Mouse (Mus musculus) testis, adult 2 months (tissue): Measurements from ENCODE around the gene Ivns1abp. TPM values are rescaled to one million over a fixed set of nuclear protein-coding genes. Genes with fewer than 3 reads are reported as not detected.
A peak's percentile ranks its signal among the peaks of the same experiment; 100 is the strongest.

Experiments
- H3K27ac ChIP-seq: fragments of 200-500 bp; 2 replicates; pipeline ENCODE4 v1.5.1; 2012; ENCODE audit warnings: low read depth, low read length; ENCODE audit not compliant: control insufficient read depth, insufficient read depth
- H3K27me3 ChIP-seq: fragments of 200-500 bp; 2 replicates; pipeline ENCODE4 v1.6.1; 2012; ENCODE audit warnings: mild to moderate bottlenecking, low read length, moderate library complexity; ENCODE audit not compliant: control insufficient read depth, insufficient read depth
- H3K36me3 ChIP-seq: fragments of 200-500 bp; 2 replicates; pipeline ENCODE4 v1.6.1; 2012; ENCODE audit warnings: mild to moderate bottlenecking, low read length; ENCODE audit not compliant: control insufficient read depth, insufficient read depth
- H3K4me1 ChIP-seq: fragments of 200-500 bp; 2 replicates; pipeline ENCODE4 v1.6.1; 2012; ENCODE audit warnings: low read length; ENCODE audit not compliant: control insufficient read depth, insufficient read depth
- H3K4me3 ChIP-seq: fragments of 200-500 bp; 2 replicates; pipeline ENCODE4 v1.5.1; 2012; ENCODE audit warnings: low read depth, mild to moderate bottlenecking, low read length, moderate library complexity, mixed read lengths; ENCODE audit not compliant: control insufficient read depth
- CTCF ChIP-seq: fragments of 200-500 bp; IDR thresholded peaks from 2 replicates; pipeline ENCODE4 v1.5.1; 2012; ENCODE audit warnings: low read depth, mild to moderate bottlenecking, inconsistent platforms, low read length, moderate library complexity; ENCODE audit not compliant: control insufficient read depth, insufficient read depth, insufficient replicate concordance
- POLR2A ChIP-seq: fragments of 200-500 bp; IDR thresholded peaks from 2 replicates; pipeline ENCODE4 v1.6.1; 2012; ENCODE audit warnings: low read depth, mild to moderate bottlenecking, inconsistent platforms, low read length, moderate library complexity; ENCODE audit not compliant: control insufficient read depth
- polyA plus RNA-seq: library from polyadenylated mRNA; depleted of rRNA; stranded (reverse); fragments of >200 nt; gene quantifications from 2 replicates; pipeline ENCODE4 v1.2.3, GENCODE M21; 2012

The Ivns1abp gene
- polyA plus RNA-seq, 1 experiment = 73.0 TPM

GRCm38 (mm10) chr1:151307059-151307458 lies 37.2 kb upstream of the Ivns1abp start:
- Histone ChIP-seq H3K27me3 (no peaks in the 10 kb centered on the region), H3K4me3 (no peak overlapping the region), H3K27ac (no peak overlapping the region), H3K4me1 (peaks cover 4% of the 10 kb centered on the region), H3K36me3 (no peaks in the 10 kb centered on the region)
- TF ChIP-seq CTCF (no peak), POLR2A (no peak)

- no peak overlapping the region for H3K27ac ChIP-seq
- no peak overlapping the region for H3K4me3 ChIP-seq
- TF ChIP-seq CTCF (no peak), POLR2A (no peak)
- peaks cover 4% of the 10 kb centered on the region for H3K4me1 ChIP-seq
- no peaks in the 10 kb centered on the region for H3K27me3 ChIP-seq
- H3K36me3 ChIP-seq = no peaks in the 10 kb centered on the region
Observed at GRCm38 (mm10) chr1:151307821-151308220, 36.5 kb upstream of the Ivns1abp start.

GRCm38 (mm10) chr1:151308508-151308907 lies 35.8 kb upstream of the Ivns1abp start:
- peaks cover 4% of the 10 kb centered on the region for H3K4me1 ChIP-seq
- H3K27me3 ChIP-seq = no peaks in the 10 kb centered on the region
- no peak overlapping the region for H3K27ac ChIP-seq
- no peak for TF ChIP-seq POLR2A
- TF ChIP-seq CTCF = no peak
- H3K4me3 ChIP-seq = no peak overlapping the region
- H3K36me3 ChIP-seq = no peaks in the 10 kb centered on the region

GRCm38 (mm10) chr1:151310511-151310910 lies 33.8 kb upstream of the Ivns1abp start:
- H3K36me3 ChIP-seq = no peaks in the 10 kb centered on the region
- H3K4me1 ChIP-seq = peaks cover 4% of the 10 kb centered on the region
- no peak overlapping the region for H3K4me3 ChIP-seq
- H3K27ac ChIP-seq = 0 out of 2 replicates have a peak overlapping the region, but pooled peaks have one; percentile 29
- H3K27me3 ChIP-seq = no peaks in the 10 kb centered on the region
- TF ChIP-seq POLR2A (no peak), CTCF (no peak)

DNA sequence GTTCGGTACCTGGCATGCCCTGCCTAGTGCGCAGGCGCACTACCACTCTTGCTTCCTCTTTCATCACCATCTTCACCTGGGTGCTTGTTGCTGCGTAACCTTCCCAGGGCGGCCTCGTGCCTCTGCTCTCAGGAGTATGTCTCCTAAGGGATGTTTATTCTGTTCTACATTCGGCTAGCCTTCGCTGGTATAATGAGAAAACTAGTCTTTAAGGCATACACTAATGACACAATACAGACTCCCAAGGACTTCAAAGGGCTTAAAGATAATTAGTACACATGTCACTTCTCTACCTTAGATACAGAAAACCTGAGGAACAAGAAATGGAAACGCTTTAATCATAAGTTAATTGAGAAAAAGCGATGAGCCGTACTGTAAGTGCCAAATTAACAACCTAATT lies 32.9 kb upstream of the Ivns1abp start:
- TF ChIP-seq POLR2A (no peak), CTCF (no peak)
- H3K36me3 ChIP-seq = no peaks in the 10 kb centered on the region
- peaks cover 4% of the 10 kb centered on the region for H3K4me1 ChIP-seq
- no peaks in the 10 kb centered on the region for H3K27me3 ChIP-seq
- no peak overlapping the region for H3K4me3 ChIP-seq
- H3K27ac ChIP-seq = no peak overlapping the region

DNA sequence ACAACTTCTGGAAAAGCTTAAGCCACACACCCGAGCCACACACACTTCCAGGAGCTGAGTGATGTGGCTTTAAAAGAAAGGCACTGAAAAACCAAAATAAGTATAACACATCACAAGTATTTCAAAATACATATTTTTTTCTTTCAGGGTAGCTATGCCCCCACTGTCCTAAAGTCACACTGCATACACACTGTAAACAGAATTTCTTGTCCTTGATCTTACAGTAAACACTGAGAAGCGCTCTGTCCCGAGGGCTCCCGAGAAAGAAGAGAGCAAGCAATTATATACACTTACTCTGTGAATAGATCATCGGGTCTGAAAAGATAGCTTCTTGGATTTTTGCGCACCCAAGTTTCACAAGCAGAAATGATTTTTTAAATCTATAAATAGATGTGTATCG lies 25.0 kb upstream of the Ivns1abp start:
- H3K36me3 ChIP-seq = no peaks in the 10 kb centered on the region
- no peak overlapping the region for H3K27ac ChIP-seq
- H3K4me3 ChIP-seq = no peak overlapping the region
- TF ChIP-seq CTCF = no peak
- TF ChIP-seq POLR2A = no peak
- no peaks in the 10 kb centered on the region for H3K27me3 ChIP-seq
- no peaks in the 10 kb centered on the region for H3K4me1 ChIP-seq

DNA sequence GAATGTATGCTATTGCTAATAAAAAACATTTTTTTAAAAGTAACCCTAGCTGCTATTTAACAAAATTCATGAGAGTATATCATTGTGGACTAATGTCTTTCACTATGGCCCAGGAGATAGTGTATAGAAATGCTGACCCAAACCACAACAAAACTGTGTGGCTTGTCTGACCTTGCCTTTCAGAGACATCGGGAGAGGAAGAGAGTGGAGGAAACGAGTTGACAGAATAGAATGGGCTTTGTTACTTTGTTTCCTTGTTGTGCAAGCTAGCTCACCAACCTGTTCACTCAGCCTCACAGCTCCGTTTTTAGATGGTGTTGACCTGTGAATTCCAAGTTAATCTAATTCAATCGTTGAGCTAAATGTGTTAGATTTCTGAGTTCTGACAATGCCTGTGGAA lies 23.9 kb upstream of the Ivns1abp start:
- TF ChIP-seq POLR2A (no peak), CTCF (no peak)
- no peak overlapping the region for H3K4me3 ChIP-seq
- no peaks in the 10 kb centered on the region for H3K4me1 ChIP-seq
- H3K27ac ChIP-seq = no peak overlapping the region
- H3K36me3 ChIP-seq = no peaks in the 10 kb centered on the region
- no peaks in the 10 kb centered on the region for H3K27me3 ChIP-seq

DNA sequence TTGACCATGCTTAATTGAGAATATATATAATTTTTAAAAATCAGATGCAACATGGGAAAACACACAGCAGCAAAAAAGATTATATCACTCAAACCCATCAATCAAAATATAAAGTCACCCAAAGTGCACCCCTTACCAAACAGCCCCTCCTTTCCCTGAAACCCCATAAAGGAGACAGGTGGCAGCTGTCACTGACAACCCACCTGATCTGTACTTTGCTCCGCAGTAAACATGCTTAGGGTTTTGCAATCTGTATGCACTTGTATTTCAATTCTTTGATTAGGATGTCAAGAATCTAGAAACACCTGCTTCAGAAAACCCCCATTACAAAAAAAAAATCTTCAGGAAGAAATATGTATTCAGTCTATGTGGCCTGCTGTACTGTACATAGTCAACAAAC lies 18.9 kb upstream of the Ivns1abp start:
- no peak overlapping the region for H3K27ac ChIP-seq
- H3K36me3 ChIP-seq = no peaks in the 10 kb centered on the region
- no peaks in the 10 kb centered on the region for H3K4me1 ChIP-seq
- no peak overlapping the region for H3K4me3 ChIP-seq
- TF ChIP-seq POLR2A (no peak), CTCF (no peak)
- H3K27me3 ChIP-seq = no peaks in the 10 kb centered on the region
